Mouse (Mus musculus) frontal cortex, adult (tissue): ENCODE results near the gene Clic1.
"Not testable (repeated sequence)": the region's sequence is repeated elsewhere in the genome, so short reads cannot be mapped to it uniquely, and the experiment has no call there.

Experiments
- ATAC-seq: cut with Nextera tagmentation; 2 replicates; pipeline ENCODE4 v1.9.2; 2017; ENCODE audit warnings: mild to moderate bottlenecking, moderate library complexity, mixed read lengths; ENCODE audit not compliant: low TSS enrichment

Clic1 gene

GRCm38 (mm10) chr17:35021163-35021808 lies 28.5 kb upstream of the Clic1 start:
- ATAC-seq = peak; percentile 70

GRCm38 (mm10) chr17:35021842-35022477 lies 27.8 kb upstream of the Clic1 start:
- no peak for ATAC-seq

- no peak for ATAC-seq
These were observed 27.2 kb upstream of the Clic1 start for GRCm38 (mm10) chr17:35022541-35023060.

- no peak for ATAC-seq
These were observed 26.5 kb upstream of the Clic1 start for GRCm38 (mm10) chr17:35023221-35023620.

GRCm38 (mm10) chr17:35023756-35024155 lies 26.0 kb upstream of the Clic1 start:
- ATAC-seq = no peak

GRCm38 (mm10) chr17:35024261-35024660 lies 25.5 kb upstream of the Clic1 start:
- ATAC-seq = no peak

- no peak for ATAC-seq
These were observed 24.9 kb upstream of the Clic1 start for GRCm38 (mm10) chr17:35024691-35025488.

GRCm38 (mm10) chr17:35026206-35026605 lies 23.6 kb upstream of the Clic1 start:
- ATAC-seq = no peak

GRCm38 (mm10) chr17:35027277-35028068 lies 22.3 kb upstream of the Clic1 start, which contains the start of gene Sapcd1:
Sapcd1 (minus strand) TSS chr17:35028016.
- ATAC-seq = peak; percentile 62; the same call in 1 of the 2 replicates

- ATAC-seq = no peak
These were observed 21.5 kb upstream of the Clic1 start for GRCm38 (mm10) chr17:35028315-35028714.

- no peak for ATAC-seq
These were observed 19.9 kb upstream of the Clic1 start for GRCm38 (mm10) chr17:35029691-35030532.

- no peak for ATAC-seq
These were observed 18.5 kb upstream of the Clic1 start for GRCm38 (mm10) chr17:35031272-35031671.

- ATAC-seq = no peak
These were observed 17.9 kb upstream of the Clic1 start for GRCm38 (mm10) chr17:35031880-35032279.

- no peak for ATAC-seq
These were observed 17.4 kb upstream of the Clic1 start for GRCm38 (mm10) chr17:35032323-35032870.

- not testable (repeated sequence) for ATAC-seq
These were observed 16.1 kb upstream of the Clic1 start for GRCm38 (mm10) chr17:35033703-35034102.

- ATAC-seq = no peak
These were observed 14.9 kb upstream of the Clic1 start for GRCm38 (mm10) chr17:35034896-35035295.

GRCm38 (mm10) chr17:35039121-35039873 lies 10.5 kb upstream of the Clic1 start:
- ATAC-seq = peak; percentile 85; the same call in 1 of the 2 replicates

- ATAC-seq = no peak
These were observed 6.0 kb upstream of the Clic1 start for GRCm38 (mm10) chr17:35043794-35044193.
